Mouse (Mus musculus) ovary, postnatal 10 days (tissue): Measurements from ENCODE around the gene Cdc7.
"Not testable (repeated sequence)": the region's sequence is repeated elsewhere in the genome, so short reads cannot be mapped to it uniquely, and the experiment has no call there.

Experiments used
- DNase-seq: peaks from one replicate; pipeline ENCODE4 v3.0.0; 2022; ENCODE audit warnings: low spot score

Gene Cdc7

DNA sequence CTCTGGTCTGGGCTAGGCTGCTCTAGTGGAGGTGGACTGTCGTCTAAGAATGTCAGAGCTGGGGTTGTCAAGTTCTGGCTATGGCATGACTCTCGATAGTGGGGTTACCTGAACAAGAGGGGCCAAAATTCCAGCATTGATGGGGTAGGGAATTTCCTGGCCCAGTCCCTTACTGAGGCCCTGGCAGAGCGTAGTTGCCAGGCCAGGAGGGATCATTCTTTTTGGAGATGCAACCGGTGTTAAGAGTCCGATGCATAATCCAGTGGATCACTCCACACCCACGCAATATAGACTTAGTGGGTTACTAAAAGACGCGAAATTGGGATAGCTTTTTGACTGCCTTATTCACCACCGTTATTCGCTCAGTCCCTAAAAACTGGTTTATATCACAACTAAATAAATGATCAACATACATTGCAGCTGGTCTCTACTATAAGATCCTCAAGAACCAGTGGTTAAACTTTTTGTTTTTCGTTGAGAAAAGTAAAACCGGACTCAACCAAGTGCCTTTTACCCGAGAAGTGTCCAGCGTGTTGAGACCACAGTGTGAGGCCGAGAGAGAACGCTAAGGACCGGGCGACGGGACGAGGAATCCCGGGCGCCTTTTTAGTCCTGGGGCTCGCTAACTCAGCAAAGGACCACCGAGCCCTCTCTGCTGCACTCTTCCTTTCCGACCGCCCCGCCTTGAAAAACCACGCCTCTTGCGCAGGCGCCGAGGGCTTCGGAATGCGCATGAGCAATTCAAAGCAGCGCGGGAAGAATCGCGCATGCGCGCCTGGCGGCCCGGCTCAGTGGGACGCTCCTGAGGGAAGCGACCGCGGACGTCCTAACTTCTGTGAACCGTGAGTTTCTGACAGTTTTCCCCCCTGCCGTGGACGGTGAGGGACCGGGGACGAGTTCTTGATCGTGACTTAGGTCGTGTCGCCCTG is at the start of gene Cdc7:
Gene Cdc7 (plus strand): TSS at position 739 of the 929 bp plus-strand sequence.
- peak; percentile 97 for DNase-seq

- DNase-seq, result no peak
Measured at GRCm38 (mm10) chr5:106919315-106919714, 44.8 kb upstream of the Cdc7 start.

- DNase-seq, result peak; percentile 33
Measured at GRCm38 (mm10) chr5:106925488-106926368, 38.4 kb upstream of the Cdc7 start, which contains the start of gene Hfm1. TSS of gene Hfm1 (minus strand) at chr5:106926321.

DNA sequence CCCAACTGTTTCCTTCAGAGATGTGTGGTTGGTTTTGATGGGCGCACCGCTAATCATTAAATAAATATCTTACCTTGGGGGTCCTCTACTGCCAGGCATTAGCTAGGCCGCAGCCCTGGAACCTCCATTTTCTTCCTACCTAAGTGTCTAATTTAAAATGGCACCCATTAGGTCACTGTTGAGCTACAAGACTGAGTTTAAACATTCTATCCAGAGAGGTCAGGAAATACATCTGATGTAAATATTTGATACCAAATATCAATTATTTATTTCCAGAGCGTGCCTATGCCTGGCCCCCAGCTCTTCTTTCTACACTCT is 37.8 kb upstream of the Cdc7 start:
- no peak for DNase-seq

DNA sequence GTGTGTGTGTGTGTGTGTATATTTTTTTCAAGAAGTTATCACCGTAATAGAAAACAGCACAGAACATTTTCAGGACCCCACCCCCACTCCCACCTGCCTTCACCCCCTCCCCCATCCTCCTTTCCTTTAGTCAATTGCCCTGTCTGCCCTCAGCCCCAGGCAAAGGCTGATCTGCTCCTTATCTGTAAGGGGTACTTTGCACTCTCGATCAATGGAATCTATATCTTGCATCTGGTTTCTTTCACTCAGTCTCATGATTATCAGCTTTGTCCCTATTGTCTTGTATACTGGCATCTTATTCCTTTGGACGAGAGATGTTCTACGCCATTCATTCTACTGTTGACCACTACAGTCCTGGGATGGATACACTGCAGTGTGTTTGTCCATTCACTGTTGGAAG is 36.1 kb upstream of the Cdc7 start:
- no peak for DNase-seq

DNA sequence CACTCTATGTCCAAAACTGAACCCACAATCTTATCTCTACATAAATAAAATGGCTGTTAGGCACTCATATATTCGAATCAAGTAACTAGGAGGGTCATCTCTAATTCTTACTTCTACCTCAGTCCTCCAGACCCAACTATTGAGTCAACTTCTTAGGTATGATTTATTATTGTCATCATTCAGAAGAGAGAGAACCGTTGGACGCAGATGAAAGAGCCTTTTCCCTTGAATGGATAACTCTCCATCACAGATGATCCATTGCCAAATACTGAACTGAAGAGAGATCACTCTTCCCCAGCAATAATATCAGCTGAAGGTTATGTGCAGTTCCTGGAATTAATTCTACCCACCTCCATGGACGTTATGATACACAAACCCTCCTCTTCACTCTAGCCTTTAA is 17.8 kb upstream of the Cdc7 start:
- DNase-seq, result no peak

GRCm38 (mm10) chr5:106948683-106949082 is 15.4 kb upstream of the Cdc7 start:
- DNase-seq, result no peak

DNA sequence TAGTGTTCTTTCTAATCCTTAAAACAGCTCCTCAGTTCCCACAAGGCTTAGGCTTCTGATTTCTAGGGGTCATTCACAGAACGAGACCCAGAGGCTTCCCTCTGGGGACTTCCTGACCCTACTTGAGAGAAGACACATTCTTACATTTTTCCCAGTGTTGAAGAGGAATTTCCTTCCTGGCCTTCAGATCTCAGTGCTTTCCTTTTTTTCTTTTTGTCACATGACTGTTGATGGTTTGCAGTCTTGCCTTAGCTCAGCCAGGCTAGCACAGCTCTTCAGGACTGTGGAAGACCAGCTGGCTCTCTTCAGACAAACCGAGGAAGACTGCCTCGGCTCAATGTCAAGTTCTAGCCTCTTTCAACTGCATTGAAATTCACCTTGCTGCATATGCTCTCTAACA is 7.7 kb upstream of the Cdc7 start:
- no peak for DNase-seq

DNA sequence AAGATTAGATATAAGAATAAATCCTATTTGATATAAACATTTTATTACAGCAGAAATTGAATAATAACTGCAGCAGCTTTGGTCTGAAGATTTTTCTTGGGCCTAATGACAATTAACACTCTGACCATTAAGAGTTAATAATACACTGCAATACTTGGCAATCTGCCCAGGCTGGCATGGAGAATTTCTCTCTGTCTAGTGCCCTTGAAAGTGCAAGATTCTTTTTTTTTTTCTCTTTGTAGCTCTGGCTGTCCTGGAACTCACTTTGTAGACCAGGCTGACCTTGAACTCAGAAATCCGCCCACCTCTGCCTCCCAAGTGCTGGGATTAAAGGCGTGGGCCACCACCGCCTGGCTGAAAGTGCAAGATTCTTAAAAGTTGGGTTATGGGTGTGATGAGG is 5.1 kb upstream of the Cdc7 start:
- no peak for DNase-seq

GRCm38 (mm10) chr5:106960451-106960850 is 3.7 kb upstream of the Cdc7 start:
- no peak for DNase-seq

GRCm38 (mm10) chr5:106964513-106965014 is 442 bp downstream of the Cdc7 start:
- DNase-seq, result no peak

DNA sequence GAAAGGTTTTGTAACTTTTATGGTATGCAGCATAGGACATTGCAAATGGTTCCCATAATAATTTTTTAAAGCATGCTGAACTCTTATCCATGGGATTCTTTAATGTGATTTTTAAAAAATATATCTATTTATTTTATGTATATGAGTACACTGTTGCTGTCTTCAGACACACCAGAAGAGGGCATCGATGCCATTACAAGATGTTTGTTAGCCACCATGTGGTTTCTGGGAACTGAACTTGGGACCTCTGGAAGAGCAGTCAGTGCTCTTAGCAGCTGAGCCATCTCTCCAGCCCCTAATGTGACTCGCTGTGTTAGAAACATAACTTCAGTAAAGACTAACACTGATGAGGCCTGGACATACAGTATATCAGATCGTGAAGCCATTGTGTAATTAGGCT is 2.3 kb downstream of the Cdc7 start:
- DNase-seq, result no peak

- no peak for DNase-seq
Measured at GRCm38 (mm10) chr5:106967578-106967977, 3.5 kb downstream of the Cdc7 start.

DNA sequence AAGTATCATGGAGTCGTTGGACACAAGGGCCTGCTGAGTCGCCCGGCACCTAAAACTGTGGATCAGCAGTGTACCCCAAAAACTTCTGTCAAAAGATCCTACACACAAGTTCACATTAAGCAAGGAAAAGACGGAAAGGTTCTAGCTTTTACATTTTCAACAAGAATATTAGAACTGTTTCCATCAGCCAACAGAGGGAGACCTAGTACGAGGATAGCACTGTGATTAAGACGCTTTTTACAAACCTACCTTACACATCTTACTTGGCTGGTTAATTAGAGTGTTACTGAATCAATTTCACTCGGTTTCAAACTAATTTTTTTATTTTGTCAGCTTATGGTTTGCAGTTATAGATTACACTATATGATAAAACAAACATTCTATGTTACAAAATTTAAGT is 9.8 kb downstream of the Cdc7 start:
- no peak for DNase-seq

GRCm38 (mm10) chr5:106979156-106979555 is 15.0 kb downstream of the Cdc7 start:
- DNase-seq, result no peak

- no peak for DNase-seq
Measured at GRCm38 (mm10) chr5:106982298-106982952, 18.3 kb downstream of the Cdc7 start.

DNA sequence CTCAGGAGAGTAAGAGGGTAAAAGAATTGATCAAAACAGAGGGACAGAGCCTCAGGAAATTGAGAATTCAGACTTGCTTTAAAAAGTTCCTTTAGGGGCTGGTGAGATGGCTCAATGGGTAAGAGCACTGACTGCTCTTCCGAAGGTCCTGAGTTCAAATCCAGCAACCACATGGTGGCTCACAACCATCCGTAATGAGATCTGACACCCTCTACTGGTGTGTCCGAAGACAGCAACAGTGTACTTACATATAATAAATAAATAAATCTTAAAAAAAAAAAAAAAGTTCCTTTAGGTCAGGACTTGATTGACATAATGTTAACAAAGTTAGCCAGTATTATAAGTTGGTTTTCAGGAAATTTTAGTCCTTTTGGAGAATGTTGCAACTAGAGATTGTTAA is 20.8 kb downstream of the Cdc7 start:
- not testable (repeated sequence) for DNase-seq

DNA sequence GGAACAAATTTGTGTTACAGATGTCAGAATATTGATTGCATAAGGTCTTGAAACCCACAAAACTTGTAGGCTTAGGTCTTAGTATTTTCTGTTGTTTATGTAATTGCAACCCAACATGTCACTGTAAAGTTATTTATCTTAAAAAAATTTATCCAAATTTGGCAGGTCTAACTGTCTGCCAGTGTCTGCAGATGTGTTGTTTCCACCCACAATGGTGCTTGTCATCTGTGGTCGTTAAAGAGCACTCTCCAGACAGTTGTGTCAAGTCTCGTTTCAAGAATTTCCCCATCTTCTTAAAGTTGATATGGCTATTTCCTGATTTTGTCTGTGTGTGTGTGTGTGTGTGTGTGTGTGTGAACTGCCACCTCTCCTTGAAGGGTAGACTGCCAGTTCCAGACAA is 21.5 kb downstream of the Cdc7 start:
- no peak for DNase-seq

DNA sequence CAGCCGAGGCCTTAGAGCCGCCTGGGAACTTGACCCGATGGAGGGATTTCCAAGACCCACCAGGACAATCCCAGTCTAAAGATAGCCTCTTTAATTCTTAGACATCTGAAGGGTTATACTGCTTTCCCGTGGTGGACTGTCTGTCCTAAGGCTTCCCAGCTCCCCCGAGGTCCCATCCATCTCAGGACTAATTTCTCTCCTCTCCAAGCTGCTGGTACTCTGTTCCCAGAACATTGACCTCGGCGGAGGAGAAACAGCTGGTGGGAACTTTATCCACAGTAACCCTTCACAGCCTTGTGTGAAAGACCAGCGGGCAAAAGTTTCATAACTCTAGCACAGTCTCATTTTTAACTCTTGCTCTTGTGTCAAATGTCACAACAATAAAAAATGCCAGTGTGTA is 25.1 kb downstream of the Cdc7 start:
- no peak for DNase-seq

- DNase-seq, result no peak
Measured at GRCm38 (mm10) chr5:106989786-106990185, 25.7 kb downstream of the Cdc7 start.

DNA sequence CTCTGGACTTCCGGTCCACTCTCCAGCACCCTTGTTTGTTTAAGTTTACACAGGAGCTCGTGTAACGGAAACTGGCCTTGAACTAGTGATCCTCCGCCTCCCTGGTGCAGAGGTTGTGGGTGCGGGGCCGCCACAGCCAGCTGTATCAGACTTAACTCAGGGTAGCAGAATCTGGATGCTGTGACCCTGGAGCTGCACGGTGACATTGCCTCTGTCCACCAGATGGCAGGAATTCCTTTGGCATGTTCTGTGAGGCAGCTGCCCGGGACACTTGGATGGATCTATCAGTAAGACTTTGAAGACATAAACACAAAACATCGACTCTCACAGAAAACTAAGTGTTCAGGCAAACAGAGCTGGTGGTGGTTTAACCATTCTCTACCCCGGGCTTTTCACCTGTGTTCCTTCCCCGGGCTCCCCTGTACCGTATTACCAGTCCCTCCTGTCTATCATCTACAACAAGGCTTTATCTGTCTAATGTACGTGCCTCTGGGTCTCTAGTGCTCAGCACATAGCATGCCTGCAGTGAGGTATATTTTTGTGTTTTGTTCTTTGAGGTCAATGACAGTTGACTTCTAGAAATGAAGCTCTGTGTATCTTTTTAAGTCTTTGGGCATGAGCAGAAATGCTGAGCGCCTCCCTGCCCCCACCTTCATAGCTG is 26.6 kb downstream of the Cdc7 start:
- no peak for DNase-seq
